Mouse (Mus musculus) B cell, adult 2 months (primary cell): ENCODE measurements around the gene Ap1g1.
"Not testable (repeated sequence)": the region's sequence is repeated elsewhere in the genome, so short reads cannot be mapped to it uniquely, and the experiment has no call there.

Experiments
- DNase-seq, 2 experiments: peaks; one replicate each; pipeline ENCODE4 v3.0.0; 2022

Ap1g1 gene

DNA sequence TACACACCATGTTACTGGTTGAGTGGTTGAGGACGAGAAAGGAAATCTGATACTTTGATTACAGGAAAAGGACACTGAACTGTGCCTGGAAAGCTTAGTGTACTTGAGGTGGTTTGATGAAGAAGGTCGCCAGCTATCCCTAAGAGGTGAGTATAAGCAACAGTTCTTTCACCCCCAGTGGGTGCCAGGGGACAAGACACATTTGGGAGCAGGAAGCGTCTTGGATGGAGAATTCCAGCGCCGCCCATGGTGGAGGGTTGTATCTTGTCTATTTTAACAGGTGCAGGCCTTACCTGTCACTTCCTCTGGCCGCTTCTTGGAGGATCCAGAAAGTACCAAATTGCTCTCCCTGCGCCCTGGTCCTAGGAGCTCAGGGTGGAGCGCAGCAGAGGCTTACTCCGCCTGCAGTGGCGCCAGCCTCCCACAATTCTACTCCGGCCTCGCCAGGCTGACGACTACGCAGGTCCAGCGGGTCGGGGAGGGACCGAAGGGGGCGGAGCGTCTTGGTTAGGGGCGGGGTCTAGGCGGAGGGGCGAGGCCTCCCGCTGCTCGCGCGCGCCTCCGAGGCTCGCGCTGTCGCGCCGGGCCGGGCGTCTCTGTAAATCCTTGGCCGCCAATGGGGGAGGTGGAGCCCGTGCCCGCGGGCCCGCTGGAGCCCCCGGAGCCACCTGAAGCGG, 89.8 kb downstream of the Ap1g1 start, which contains the start of gene Phlpp2:
Gene Phlpp2, plus strand, starts transcription at position 540 of the 677 bp plus-strand sequence.
- peak; percentile 97 for DNase-seq

GRCm38 (mm10) chr8:109868680-109869361, 90.5 kb downstream of the Ap1g1 start:
- peak in 1 of 2 experiments; percentile 38 for DNase-seq

DNA sequence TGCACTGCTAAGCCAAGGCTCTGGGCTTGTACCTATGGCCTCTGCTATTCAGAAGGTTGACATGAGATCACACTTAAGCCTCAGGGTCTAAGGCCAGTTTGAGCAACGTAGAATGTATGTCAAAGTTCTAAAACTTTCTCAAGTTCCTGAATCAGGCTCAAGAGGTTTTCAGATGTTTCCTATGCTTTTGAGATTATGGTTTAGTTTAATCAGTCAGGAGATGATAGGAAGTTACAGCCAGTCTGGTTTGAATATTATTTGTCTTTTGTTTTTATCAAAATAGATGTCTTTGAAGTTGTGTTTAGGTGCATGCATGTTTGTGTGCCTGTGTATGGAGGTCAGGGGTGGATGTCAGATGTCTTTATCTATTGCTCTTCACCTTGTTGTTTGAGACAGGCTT, 92.7 kb downstream of the Ap1g1 start:
- no peak for DNase-seq

GRCm38 (mm10) chr8:109873800-109874199, 95.4 kb downstream of the Ap1g1 start:
- not testable (repeated sequence) for DNase-seq

GRCm38 (mm10) chr8:109880012-109880662, 101.8 kb downstream of the Ap1g1 start:
- DNase-seq, result no peak

GRCm38 (mm10) chr8:109885294-109885693, 106.9 kb downstream of the Ap1g1 start:
- no peak for DNase-seq

GRCm38 (mm10) chr8:109889211-109889610, 110.9 kb downstream of the Ap1g1 start:
- DNase-seq, result no peak

DNA sequence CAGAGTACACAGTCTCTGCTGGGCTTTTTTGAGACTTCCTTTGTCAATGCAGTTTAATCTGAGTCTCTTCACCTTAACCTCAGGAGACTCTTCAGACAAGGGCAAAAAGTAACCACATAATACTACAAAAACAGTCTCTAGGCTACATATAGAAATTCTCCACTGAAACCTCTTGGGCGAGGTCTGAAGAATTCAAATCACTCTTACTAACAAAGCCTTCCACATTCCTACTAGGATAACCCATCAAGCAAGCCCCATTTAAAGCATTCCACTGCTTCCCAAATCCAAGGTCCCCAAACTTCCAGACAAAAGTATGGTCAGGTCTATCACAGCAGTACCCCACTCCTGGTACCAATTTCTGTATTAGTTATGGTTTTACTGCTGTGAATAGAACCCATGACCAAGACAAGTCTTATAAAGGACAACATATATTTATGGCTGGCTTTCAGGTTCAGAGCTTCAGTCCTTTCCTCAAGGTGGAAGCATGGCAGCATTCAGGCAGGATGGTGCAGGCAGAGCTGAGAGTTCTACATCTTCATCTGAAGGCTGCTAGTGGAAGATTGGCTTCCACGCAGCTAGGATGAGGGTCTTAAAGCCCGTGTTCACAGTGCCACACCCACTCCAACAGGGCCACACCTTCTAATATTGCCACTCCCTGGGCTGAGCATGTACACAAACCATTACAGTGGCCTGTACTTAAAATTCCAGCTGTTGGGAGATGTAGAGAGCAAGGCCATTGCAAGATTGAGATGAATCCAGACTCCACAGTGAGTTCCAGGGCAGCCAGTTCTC, 112.6 kb downstream of the Ap1g1 start:
- no peak for DNase-seq

- no peak for DNase-seq
Measured at GRCm38 (mm10) chr8:109894636-109895035, 116.3 kb downstream of the Ap1g1 start.

- DNase-seq, result no peak
Measured at GRCm38 (mm10) chr8:109895355-109895754, 117.0 kb downstream of the Ap1g1 start.

- no peak for DNase-seq
Measured at GRCm38 (mm10) chr8:109902379-109902778, 124.0 kb downstream of the Ap1g1 start.

GRCm38 (mm10) chr8:109903909-109904469, 125.6 kb downstream of the Ap1g1 start:
- no peak for DNase-seq

DNA sequence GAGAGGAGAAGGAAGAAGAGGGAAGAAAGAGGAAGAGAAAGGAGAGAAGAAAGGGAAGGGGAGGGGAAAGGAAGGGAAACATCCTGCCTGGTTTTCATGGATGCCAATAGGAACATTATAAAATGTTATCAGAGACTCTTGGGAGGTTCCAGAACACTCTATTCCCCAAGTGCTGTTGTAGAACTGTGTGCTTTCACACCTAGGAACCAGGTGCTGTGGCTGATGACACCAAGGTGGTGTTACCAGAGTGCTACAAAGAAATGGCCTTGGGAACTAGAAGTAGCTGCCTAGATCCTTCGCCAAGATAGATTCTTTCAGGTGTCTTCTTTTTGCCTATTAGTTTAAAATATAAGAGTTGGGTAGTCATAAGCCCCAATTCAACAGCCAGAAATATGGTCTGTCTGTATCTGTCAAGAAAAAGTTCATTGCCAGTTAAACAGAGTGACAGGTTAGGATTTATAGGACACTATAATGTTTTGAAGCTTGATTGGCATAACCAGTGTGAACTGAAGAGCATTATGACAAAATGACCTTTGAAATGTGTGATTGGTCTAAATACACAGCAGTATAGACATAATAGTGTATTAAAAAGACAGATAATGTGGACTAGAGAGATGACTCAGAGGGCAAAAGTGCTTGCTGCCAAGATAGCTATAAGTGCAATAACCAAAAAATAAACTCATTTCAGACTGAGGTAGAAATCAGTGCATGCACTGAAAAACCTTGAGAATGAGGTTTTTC, 126.7 kb downstream of the Ap1g1 start:
- no peak for DNase-seq

DNA sequence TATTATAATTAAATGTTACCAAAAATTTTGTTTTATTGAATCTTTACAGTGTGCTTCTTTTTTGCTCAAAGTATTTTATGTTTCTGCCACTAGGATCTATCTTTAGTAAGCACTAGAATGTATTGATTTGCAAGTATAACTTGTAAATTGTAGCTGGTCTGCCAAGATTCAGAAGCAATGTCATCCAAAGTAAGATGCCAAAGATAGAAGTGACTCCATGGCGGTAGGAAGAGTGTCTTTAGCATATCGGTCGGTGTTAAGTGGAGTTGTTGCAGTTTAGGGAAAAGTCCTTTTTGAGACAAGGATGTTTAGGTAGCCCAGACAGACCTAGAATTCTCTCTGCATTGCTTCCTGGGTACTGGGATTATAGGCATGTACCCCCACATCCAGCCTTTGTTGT, 128.6 kb downstream of the Ap1g1 start:
- no peak for DNase-seq

GRCm38 (mm10) chr8:109907376-109907775, 129.0 kb downstream of the Ap1g1 start:
- DNase-seq, result no peak
